ENCODE assay signal across 13 mouse cellular contexts in the genomic region with DNA sequence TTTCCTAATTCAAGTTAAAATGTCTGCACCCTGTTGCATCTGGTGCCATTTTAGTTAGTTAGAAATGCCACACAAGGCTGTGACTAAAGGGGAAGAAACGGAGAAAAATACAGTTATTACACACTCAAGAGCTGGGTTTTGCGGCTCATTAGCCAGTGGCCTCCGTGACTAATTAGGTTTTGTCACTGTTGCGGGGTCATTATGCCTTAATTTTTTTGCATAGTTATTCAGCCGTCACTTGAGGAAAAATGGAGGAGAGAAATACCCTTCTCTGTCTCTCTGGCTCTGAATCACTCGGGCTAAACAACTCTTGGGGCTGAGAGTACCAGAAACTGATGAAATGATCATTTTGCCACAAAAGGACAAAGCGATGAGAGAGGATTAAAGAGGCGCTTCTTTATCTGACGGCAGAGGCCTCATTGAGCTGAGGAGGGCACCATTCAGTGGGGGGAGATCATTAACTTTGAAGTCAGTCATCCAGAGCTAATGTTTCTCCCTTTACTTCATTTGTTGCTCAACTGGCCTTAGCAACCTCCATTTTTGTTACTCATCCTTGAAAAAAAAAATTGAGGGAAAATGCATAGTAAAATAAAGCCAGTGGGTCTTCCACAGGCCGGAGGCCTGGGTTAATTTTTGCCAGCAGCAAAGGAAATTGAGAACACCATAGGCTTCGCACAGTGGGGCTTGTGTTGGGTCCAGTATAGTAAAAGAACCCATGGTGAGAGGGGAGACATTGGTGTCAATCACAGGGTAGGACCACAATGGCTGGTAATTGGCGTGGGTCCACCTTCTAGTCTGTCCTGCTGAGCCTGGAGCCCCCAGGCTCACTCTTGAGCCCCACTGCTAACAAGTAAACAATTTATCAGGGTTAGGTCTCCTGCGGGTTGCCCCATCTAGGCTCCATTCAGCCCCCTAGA. TPM values are rescaled to one million over a fixed set of nuclear protein-coding genes. Genes with fewer than 3 reads are reported as not detected.
DNase-seq lines count a peak whose midpoint lies in the region; ATAC-seq lines count a peak whose summit lies in the region.
"Had no signal": no experiment of that assay in that cellular context is flagged by ENCODE, and none has a peak within 500 bp of the region (broad histone marks: within the 10 kb centered on the region; RNA-seq: fewer than 3 reads in every experiment).

No protein-coding gene starts in this region.

- no peak overlapping the region for H3K4me2 ChIP-seq in embryonic facial prominence, embryonic 11.5 days (ENCODE audit: low read depth, low read length)
- H3K4me2 ChIP-seq in midbrain, embryonic 14.5 days (ENCODE audit: low read length) = 0 out of 2 replicates have a peak overlapping the region, but pooled peaks have one; percentile 2
- H3K4me2 ChIP-seq: heart, embryonic 11.5 days; liver, embryonic 13.5 days had no signal

- H3K27me3 ChIP-seq in embryonic facial prominence, embryonic 11.5 days (ENCODE audit: control insufficient read depth, insufficient read depth, low read length) = peaks cover 11% of the 10 kb centered on the region
- peaks cover 100% of the 10 kb centered on the region for H3K27me3 ChIP-seq in embryonic facial prominence, embryonic 10.5 days (replicated peaks; ENCODE audit: low read depth, poor library complexity, severe bottlenecking)
- H3K27me3 ChIP-seq in hindbrain, embryonic 10.5 days (ENCODE audit: insufficient read depth, poor library complexity, severe bottlenecking) = peaks cover 100% of the 10 kb centered on the region
- peaks cover 93% of the 10 kb centered on the region for H3K27me3 ChIP-seq in midbrain, embryonic 14.5 days (ENCODE audit: control insufficient read depth, insufficient read depth, low read length)
- H3K27me3 ChIP-seq: liver, embryonic 13.5 days had no signal

- 32% methylated on average over 13 of the region's 13 CpGs for WGBS in embryonic facial prominence, embryonic 11.5 days
- 27% methylated on average over 13 of the region's 13 CpGs for WGBS in embryonic facial prominence, embryonic 10.5 days
- 17% methylated on average over 13 of the region's 13 CpGs for WGBS in hindbrain, embryonic 10.5 days
- WGBS in midbrain, embryonic 14.5 days = 8% methylated on average over 13 of the region's 13 CpGs

- no peak overlapping the region for H3K9ac ChIP-seq in embryonic facial prominence, embryonic 11.5 days (replicated peaks; ENCODE audit: low read length)
- H3K9ac ChIP-seq in midbrain, embryonic 14.5 days (replicated peaks; ENCODE audit: low read length) = no peak overlapping the region
- H3K9ac ChIP-seq: liver, embryonic 13.5 days had no signal

- no peaks in the 10 kb centered on the region for H3K36me3 ChIP-seq in embryonic facial prominence, embryonic 11.5 days (replicated peaks; ENCODE audit: control insufficient read depth, insufficient read depth, low read depth, low read length)
- no peaks in the 10 kb centered on the region for H3K36me3 ChIP-seq in embryonic facial prominence, embryonic 10.5 days (replicated peaks)
- no peaks in the 10 kb centered on the region for H3K36me3 ChIP-seq in hindbrain, embryonic 10.5 days
- no peaks in the 10 kb centered on the region for H3K36me3 ChIP-seq in midbrain, embryonic 14.5 days (ENCODE audit: control insufficient read depth, insufficient read depth, low read length)
- H3K36me3 ChIP-seq: liver, embryonic 13.5 days had no signal

- H3K9me3 ChIP-seq in embryonic facial prominence, embryonic 11.5 days (replicated peaks; ENCODE audit: control insufficient read depth, low read length) = no peaks in the 10 kb centered on the region
- H3K9me3 ChIP-seq in embryonic facial prominence, embryonic 10.5 days = no peaks in the 10 kb centered on the region
- no peaks in the 10 kb centered on the region for H3K9me3 ChIP-seq in hindbrain, embryonic 10.5 days
- H3K9me3 ChIP-seq in midbrain, embryonic 14.5 days (ENCODE audit: control insufficient read depth, low read length) = no peaks in the 10 kb centered on the region
- H3K9me3 ChIP-seq: liver, embryonic 13.5 days had no signal

- 0 out of 2 replicates have a peak, but pooled peaks have one; percentile 39 for ATAC-seq in embryonic facial prominence, embryonic 11.5 days (replicated peaks; ENCODE audit: insufficient number of reproducible peaks, low FRiP score, low TSS enrichment, low read depth)
- ATAC-seq in midbrain, embryonic 14.5 days (ENCODE audit: low FRiP score, low TSS enrichment) = peak; percentile 72
- no peak for ATAC-seq in megakaryocyte-erythroid progenitor cell, adult 5-6 weeks (replicated peaks; ENCODE audit: low FRiP score, low TSS enrichment, poor library complexity, severe bottlenecking)
- ATAC-seq in erythroid progenitor cell, adult 5-6 weeks (replicated peaks; ENCODE audit: low FRiP score, poor library complexity, severe bottlenecking) = no peak

- H3K4me3 ChIP-seq in embryonic facial prominence, embryonic 11.5 days (ENCODE audit: low read depth, low read length) = no peak overlapping the region
- H3K4me3 ChIP-seq in embryonic facial prominence, embryonic 10.5 days = no peak overlapping the region
- no peak overlapping the region for H3K4me3 ChIP-seq in hindbrain, embryonic 10.5 days
- H3K4me3 ChIP-seq in midbrain, embryonic 14.5 days (replicated peaks; ENCODE audit: low read depth, low read length) = no peak overlapping the region
- H3K4me3 ChIP-seq: liver, embryonic 13.5 days had no signal

- no peak overlapping the region for H3K27ac ChIP-seq in embryonic facial prominence, embryonic 11.5 days (replicated peaks; ENCODE audit: low read depth, low read length)
- H3K27ac ChIP-seq in embryonic facial prominence, embryonic 10.5 days (replicated peaks) = no peak overlapping the region
- peak overlapping the region; percentile 64 for H3K27ac ChIP-seq in hindbrain, embryonic 10.5 days
- H3K27ac ChIP-seq in midbrain, embryonic 14.5 days (replicated peaks; ENCODE audit: low read depth, low read length) = no peak overlapping the region
- H3K27ac ChIP-seq: liver, embryonic 13.5 days; macrophage had no signal

- DNase-seq in embryonic facial prominence, embryonic 11.5 days (ENCODE audit: low spot score) = no peak
- DNase-seq in embryonic facial prominence, embryonic 10.5 days (ENCODE audit: low spot score) = no peak
- peak; percentile 52 for DNase-seq in embryo, embryonic 11 days
- peak; percentile 54 for DNase-seq in hindbrain, embryonic 10.5 days (ENCODE audit: low spot score)
- DNase-seq in midbrain, embryonic 14.5 days = peak; percentile 53
- DNase-seq in right cerebral cortex, postnatal 36 days (ENCODE audit: low spot score in 2 of 2) = no peak
- DNase-seq: cerebellum, adult 8-10 months; kidney, postnatal 25 days; liver, embryonic 13.5 days had no signal

- H3K4me1 ChIP-seq in embryonic facial prominence, embryonic 11.5 days (ENCODE audit: control insufficient read depth, insufficient read depth, low read length) = no peaks in the 10 kb centered on the region
- H3K4me1 ChIP-seq in embryonic facial prominence, embryonic 10.5 days = peaks cover 30% of the 10 kb centered on the region
- peaks cover 41% of the 10 kb centered on the region for H3K4me1 ChIP-seq in hindbrain, embryonic 10.5 days (replicated peaks)
- peaks cover 12% of the 10 kb centered on the region for H3K4me1 ChIP-seq in midbrain, embryonic 14.5 days (ENCODE audit: control insufficient read depth, insufficient read depth, low read length)
- H3K4me1 ChIP-seq: liver, embryonic 13.5 days had no signal

RNA-seq across cellular contexts. Expression of a gene that starts 59.5 kb away (rescaled TPM):
- 4.4 and 5.6 TPM in 2 replicates for polyA plus RNA-seq in embryonic facial prominence, embryonic 11.5 days (2014; fragmentation: Nextera tagmentation; extraction: Ambion mirVana)
- 4.8 and 5.6 TPM in 2 replicates for polyA plus RNA-seq in embryonic facial prominence, embryonic 10.5 days (2016; fragmentation: Nextera tagmentation; extraction: Ambion mirVana)
- 3.6 and 4.3 TPM in 2 replicates for polyA plus RNA-seq in hindbrain, embryonic 10.5 days (2016; fragmentation: Nextera tagmentation; extraction: Ambion mirVana)
- 2.2 and 2.7 TPM in 2 replicates for polyA plus RNA-seq in midbrain, embryonic 14.5 days (2014; fragmentation: Nextera tagmentation; extraction: Ambion mirVana)
- 30.6 and 40.4 TPM in 2 replicates for total RNA-seq in megakaryocyte-erythroid progenitor cell, adult 5-6 weeks (2014; fragmentation: Nextera tagmentation)
- 15.4 and 19.0 TPM in 2 replicates for total RNA-seq in megakaryocyte-erythroid progenitor cell, adult 5-6 weeks (2017)
- 31.4 and 49.5 TPM in 2 replicates for total RNA-seq in erythroid progenitor cell, adult 5-6 weeks (2015; ENCODE audit: low replicate concordance)
- total RNA-seq in erythroid progenitor cell, adult 5-6 weeks (2017; ENCODE audit: low replicate concordance) = 37.7 and 51.5 TPM in 2 replicates

Comparison
In these comparisons a context has a peak if more than half of its experiments do, and no peak if none do; other contexts are left out.
1. ATAC-seq: peak in embryonic facial prominence, embryonic 11.5 days (single experiment) and midbrain, embryonic 14.5 days (single experiment); none in megakaryocyte-erythroid progenitor cell, adult 5-6 weeks (single experiment) and erythroid progenitor cell, adult 5-6 weeks (single experiment).
2. DNase-seq: peak in embryo, embryonic 11 days (single experiment), hindbrain, embryonic 10.5 days (single experiment) and midbrain, embryonic 14.5 days (single experiment); none in embryonic facial prominence, embryonic 11.5 days (single experiment), embryonic facial prominence, embryonic 10.5 days (single experiment) and right cerebral cortex, postnatal 36 days (0 of 2).